Mouse (Mus musculus): ENCODE data around the gene Cbwd1. TPM values are rescaled to one million over a fixed set of nuclear protein-coding genes. Genes with fewer than 3 reads are reported as not detected.

Cbwd1 gene
- polyA plus RNA-seq, 2 experiments: 5.8 to 10.6 TPM

DNA sequence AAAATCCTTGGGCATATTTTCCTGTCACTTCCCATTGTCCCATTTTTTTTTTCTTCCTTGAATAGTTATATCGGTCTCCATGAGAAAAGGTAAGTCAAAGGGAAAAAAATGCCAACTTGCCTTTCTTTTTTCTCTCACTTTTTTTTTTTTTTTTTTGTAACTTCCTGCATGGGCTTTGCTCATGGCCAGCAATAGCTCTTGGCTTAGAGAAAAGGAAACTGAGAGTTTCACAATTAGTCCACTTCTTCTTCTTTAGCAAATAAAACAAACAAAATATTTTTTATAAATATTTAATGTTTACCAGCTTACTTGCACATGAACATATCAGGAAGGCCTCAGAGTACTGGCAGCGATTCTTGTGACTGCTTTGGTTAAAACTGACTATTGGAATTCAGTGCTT is 4.8 kb upstream of the Cbwd1 start:
- WGBS (ENCODE audit: insufficient replicate concordance): 34% methylated on average over 2 of the region's 2 CpGs

DNA sequence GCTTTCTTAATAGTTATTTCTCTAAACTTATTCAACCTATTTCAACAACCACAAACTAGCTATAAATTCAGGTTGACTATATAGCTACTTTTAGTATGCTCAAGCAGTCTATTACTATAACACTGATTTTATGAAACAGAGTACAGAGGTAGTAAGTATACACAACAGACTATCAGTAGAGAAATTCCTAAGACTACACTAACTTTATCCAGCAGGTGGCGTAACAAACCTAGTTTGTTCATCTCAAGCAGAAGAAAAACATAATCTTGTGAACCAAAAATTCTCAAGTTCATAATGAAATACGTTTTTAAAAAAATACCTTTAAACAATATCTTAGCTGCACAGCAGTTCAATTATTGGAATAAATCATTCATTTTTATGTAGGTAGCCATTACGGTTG is 2.9 kb downstream of the Cbwd1 start:
- H3K9ac ChIP-seq (replicated peaks): no peak overlapping the region
- H3K27ac ChIP-seq: no peak overlapping the region
- H3K36me3 ChIP-seq (replicated peaks; ENCODE audit: control insufficient read depth, insufficient read depth, low read depth): peaks cover 6% of the 10 kb centered on the region
- ATAC-seq (ENCODE audit: insufficient read depth) (no peak), DNase-seq (ENCODE audit: low read depth in 3 of 3, low spot score in 3 of 3) (peak; percentile 31 to 49 (median 44))
- no peak overlapping the region for H3K4me2 ChIP-seq (ENCODE audit: low read depth)
- TF ChIP-seq CTCF (IDR thresholded peaks at IDR 0.05; ENCODE audit: low read depth) (peak; percentile 58; the same call in 1 of the 2 replicates), EP300 (IDR thresholded peaks at IDR 0.05; ENCODE audit: low read depth) (no peak)
- no peaks in the 10 kb centered on the region for H3K9me3 ChIP-seq (ENCODE audit: control insufficient read depth, low read length)
- no peak overlapping the region for H3K4me3 ChIP-seq (ENCODE audit: insufficient read depth in 1 of 2, low read depth in 2 of 2, low read length in 2 of 2)
- WGBS (ENCODE audit: insufficient replicate concordance): 28% methylated on average over 3 of the region's 3 CpGs
- H3K27me3 ChIP-seq (ENCODE audit: control insufficient read depth, insufficient read depth, low read length): no peaks in the 10 kb centered on the region
- 0 out of 4 replicates have a peak, but pooled peaks cover 0 to 3% of the 10 kb centered on the region in 2 experiments for H3K4me1 ChIP-seq (replicated peaks; ENCODE audit: control insufficient read depth in 2 of 2, insufficient read depth in 2 of 2, low read length in 1 of 2)

More for the DNA sequence above, 4.8 kb upstream of the Cbwd1 start:
- H3K27ac ChIP-seq: no peak overlapping the region
- H3K27me3 ChIP-seq (ENCODE audit: control insufficient read depth, insufficient read depth, low read length): no peaks in the 10 kb centered on the region
- ATAC-seq (ENCODE audit: insufficient read depth): no peak
- no peak for DNase-seq (ENCODE audit: low read depth in 3 of 3, low spot score in 3 of 3)
- H3K4me3 ChIP-seq (ENCODE audit: insufficient read depth in 1 of 2, low read depth in 2 of 2, low read length in 2 of 2): no peak overlapping the region
- no peaks in the 10 kb centered on the region for H3K9me3 ChIP-seq (ENCODE audit: control insufficient read depth, low read length)
- H3K36me3 ChIP-seq (replicated peaks; ENCODE audit: control insufficient read depth, insufficient read depth, low read depth): no peaks in the 10 kb centered on the region
- no peaks in the 10 kb centered on the region for H3K4me1 ChIP-seq (replicated peaks; ENCODE audit: control insufficient read depth in 2 of 2, insufficient read depth in 2 of 2, low read length in 1 of 2)
- no peak for TF ChIP-seq EP300 (IDR thresholded peaks at IDR 0.05; ENCODE audit: low read depth)
- no peak for TF ChIP-seq CTCF (IDR thresholded peaks at IDR 0.05; ENCODE audit: low read depth)
- H3K9ac ChIP-seq (replicated peaks): no peak overlapping the region
- H3K4me2 ChIP-seq (ENCODE audit: low read depth): no peak overlapping the region

DNA sequence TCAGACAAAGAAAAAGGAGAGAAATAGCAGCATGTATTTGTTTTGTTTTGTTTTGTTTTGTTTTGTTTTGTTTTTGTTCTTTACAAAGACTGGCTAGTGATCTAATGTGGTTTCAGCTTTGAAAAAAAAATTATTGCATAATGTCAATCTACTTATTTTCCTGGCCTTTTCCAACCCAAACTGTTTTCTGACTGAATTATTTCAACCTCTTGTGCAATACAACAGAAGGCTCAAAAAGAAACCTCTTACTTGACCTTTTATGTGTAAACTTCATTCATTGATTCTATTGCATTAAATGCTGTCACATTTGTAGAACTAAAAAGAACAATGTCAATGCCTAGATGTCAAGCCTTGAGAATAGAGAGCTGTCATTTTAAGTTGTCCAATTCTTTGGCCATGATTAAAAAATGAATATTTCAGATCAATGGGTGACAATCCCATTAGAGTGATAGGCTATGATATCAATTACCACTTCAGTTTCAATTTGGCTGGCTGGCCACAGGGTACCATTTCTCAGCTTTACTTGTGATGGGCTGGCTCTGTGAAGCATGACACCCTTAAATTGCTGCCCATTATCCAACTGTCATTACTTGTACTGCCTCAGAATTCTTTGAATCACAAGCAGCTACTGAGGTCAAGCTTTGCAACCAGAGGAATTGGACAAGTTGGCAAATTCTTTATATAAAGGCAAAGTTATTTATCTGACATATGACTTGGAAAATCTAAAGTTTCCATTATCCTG is 15.7 kb downstream of the Cbwd1 start:
- Histone ChIP-seq H3K9me3 (ENCODE audit: control insufficient read depth, low read length) (no peaks in the 10 kb centered on the region), H3K4me2 (ENCODE audit: low read depth) (no peak overlapping the region), H3K4me1 (replicated peaks; ENCODE audit: control insufficient read depth in 2 of 2, insufficient read depth in 2 of 2, low read length in 1 of 2) (no peaks in the 10 kb centered on the region), H3K9ac (replicated peaks) (no peak overlapping the region), H3K4me3 (ENCODE audit: insufficient read depth in 1 of 2, low read depth in 2 of 2, low read length in 2 of 2) (no peak overlapping the region), H3K27me3 (ENCODE audit: control insufficient read depth, insufficient read depth, low read length) (no peaks in the 10 kb centered on the region), H3K27ac (no peak overlapping the region), H3K36me3 (replicated peaks; ENCODE audit: control insufficient read depth, insufficient read depth, low read depth) (no peaks in the 10 kb centered on the region; the same call in 1 of the 2 replicates)
- ATAC-seq (ENCODE audit: insufficient read depth) (no peak), DNase-seq (ENCODE audit: low read depth in 3 of 3, low spot score in 3 of 3) (no peak)
- TF ChIP-seq EP300 (IDR thresholded peaks at IDR 0.05; ENCODE audit: low read depth) (no peak), CTCF (IDR thresholded peaks at IDR 0.05; ENCODE audit: low read depth) (no peak)

- H3K9ac ChIP-seq (replicated peaks): no peak overlapping the region
- 83% methylated on average over 1 of the region's 1 CpGs for WGBS (ENCODE audit: insufficient replicate concordance)
- TF ChIP-seq CTCF (IDR thresholded peaks at IDR 0.05; ENCODE audit: low read depth): no peak
- TF ChIP-seq EP300 (IDR thresholded peaks at IDR 0.05; ENCODE audit: low read depth): no peak
- H3K27me3 ChIP-seq (ENCODE audit: control insufficient read depth, insufficient read depth, low read length): no peaks in the 10 kb centered on the region
- no peaks in the 10 kb centered on the region for H3K9me3 ChIP-seq (ENCODE audit: control insufficient read depth, low read length)
- no peaks in the 10 kb centered on the region for H3K4me1 ChIP-seq (replicated peaks; ENCODE audit: control insufficient read depth in 2 of 2, insufficient read depth in 2 of 2, low read length in 1 of 2)
- H3K27ac ChIP-seq: no peak overlapping the region
- H3K4me3 ChIP-seq (ENCODE audit: insufficient read depth in 1 of 2, low read depth in 2 of 2, low read length in 2 of 2): no peak overlapping the region
- no peak for ATAC-seq (ENCODE audit: insufficient read depth)
- H3K4me2 ChIP-seq (ENCODE audit: low read depth): no peak overlapping the region
- DNase-seq (ENCODE audit: low read depth in 3 of 3, low spot score in 3 of 3): no peak
- H3K36me3 ChIP-seq (replicated peaks; ENCODE audit: control insufficient read depth, insufficient read depth, low read depth): no peaks in the 10 kb centered on the region; the same call in 1 of the 2 replicates
Measured at GRCm38 (mm10) chr19:24937084-24937483, 24.3 kb downstream of the Cbwd1 start.

GRCm38 (mm10) chr19:24929041-24929440 is 32.4 kb downstream of the Cbwd1 start:
- H3K4me1 ChIP-seq (replicated peaks; ENCODE audit: control insufficient read depth in 2 of 2, insufficient read depth in 2 of 2, low read length in 1 of 2): no peaks in the 10 kb centered on the region
- no peak overlapping the region for H3K4me3 ChIP-seq (ENCODE audit: insufficient read depth in 1 of 2, low read depth in 2 of 2, low read length in 2 of 2)
- WGBS (ENCODE audit: insufficient replicate concordance): 63% methylated on average over 1 of the region's 1 CpGs
- DNase-seq (ENCODE audit: low read depth in 3 of 3, low spot score in 3 of 3): no peak
- no peak overlapping the region for H3K27ac ChIP-seq
- no peak overlapping the region for H3K4me2 ChIP-seq (ENCODE audit: low read depth)
- TF ChIP-seq EP300 (IDR thresholded peaks at IDR 0.05; ENCODE audit: low read depth) (no peak), CTCF (IDR thresholded peaks at IDR 0.05; ENCODE audit: low read depth) (no peak)
- H3K27me3 ChIP-seq (ENCODE audit: control insufficient read depth, insufficient read depth, low read length): no peaks in the 10 kb centered on the region
- no peaks in the 10 kb centered on the region; the same call in 1 of the 2 replicates for H3K36me3 ChIP-seq (replicated peaks; ENCODE audit: control insufficient read depth, insufficient read depth, low read depth)
- no peak overlapping the region for H3K9ac ChIP-seq (replicated peaks)
- H3K9me3 ChIP-seq (ENCODE audit: control insufficient read depth, low read length): no peaks in the 10 kb centered on the region
- ATAC-seq (ENCODE audit: insufficient read depth): no peak
